Mouse (Mus musculus): ENCODE data around the gene Ccdc182. TPM values are rescaled to one million over a fixed set of nuclear protein-coding genes. Genes with fewer than 3 reads are reported as not detected.

Gene Ccdc182
- polyA plus RNA-seq, 1 experiment from 2014 or later, result 3.1 TPM

DNA sequence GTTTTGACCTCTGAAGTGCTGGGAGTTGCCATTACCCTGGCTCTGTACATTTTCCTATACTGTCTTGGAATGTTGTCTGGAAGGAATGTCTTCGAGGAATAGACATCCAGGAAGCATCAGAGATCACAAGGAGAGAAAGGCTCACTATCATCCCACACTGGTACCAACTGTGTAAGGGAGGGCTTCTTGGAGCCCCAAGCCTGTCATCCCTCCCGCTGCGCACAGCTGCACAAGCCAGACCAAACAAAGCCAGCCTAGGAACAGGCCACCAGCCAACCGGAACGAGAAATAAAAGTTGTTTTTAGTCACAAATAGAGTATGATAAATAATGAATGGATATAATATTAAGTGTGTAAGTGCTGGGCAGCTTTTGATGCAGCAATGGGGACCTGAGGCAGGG lies 29.0 kb upstream of the Ccdc182 start:
- Histone ChIP-seq H3K4me3 (no peak overlapping the region), H3K9ac (no peak overlapping the region), H3K27me3 (no peaks in the 10 kb centered on the region), H3K4me1 (replicated peaks) (peaks cover 38% of the 10 kb centered on the region), H3K36me3 (no peaks in the 10 kb centered on the region; the same call in 1 of the 2 replicates), H3K27ac (replicated peaks) (0 out of 2 replicates have a peak overlapping the region, but pooled peaks have one; percentile 6), H3K9me3 (no peaks in the 10 kb centered on the region), H3K4me2 (no peak overlapping the region)
- 59% methylated on average over 5 of the region's 5 CpGs for WGBS
- no peak for ATAC-seq (ENCODE audit: low read depth)

DNA sequence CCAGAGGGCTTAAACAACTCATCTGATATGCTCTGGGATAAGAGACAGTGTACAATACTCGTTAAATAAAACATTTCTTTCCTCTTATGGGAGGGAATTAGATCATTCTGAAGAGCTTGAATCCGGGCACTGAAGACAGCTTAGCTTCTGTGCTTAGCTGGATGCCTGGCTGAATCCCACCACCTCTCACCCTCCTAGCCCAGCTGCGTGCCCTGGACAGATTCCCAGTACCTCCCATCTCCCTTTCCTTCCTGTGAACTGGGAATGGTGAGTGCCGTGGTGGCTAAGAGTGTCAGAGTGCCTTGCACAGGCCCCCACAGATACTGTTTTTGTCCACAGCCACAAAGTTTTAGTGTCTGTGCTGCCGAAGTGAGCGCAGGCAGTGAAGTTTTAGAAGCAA lies 27.5 kb upstream of the Ccdc182 start:
- no peak overlapping the region for H3K4me2 ChIP-seq
- H3K9ac ChIP-seq, result no peak overlapping the region
- H3K9me3 ChIP-seq, result no peaks in the 10 kb centered on the region
- no peak overlapping the region for H3K27ac ChIP-seq (replicated peaks)
- no peaks in the 10 kb centered on the region for H3K27me3 ChIP-seq
- peaks cover 38% of the 10 kb centered on the region for H3K4me1 ChIP-seq (replicated peaks)
- ATAC-seq (ENCODE audit: low read depth), result no peak
- H3K4me3 ChIP-seq, result no peak overlapping the region
- no peaks in the 10 kb centered on the region for H3K36me3 ChIP-seq
- WGBS, result 61% methylated on average over 6 of the region's 6 CpGs

DNA sequence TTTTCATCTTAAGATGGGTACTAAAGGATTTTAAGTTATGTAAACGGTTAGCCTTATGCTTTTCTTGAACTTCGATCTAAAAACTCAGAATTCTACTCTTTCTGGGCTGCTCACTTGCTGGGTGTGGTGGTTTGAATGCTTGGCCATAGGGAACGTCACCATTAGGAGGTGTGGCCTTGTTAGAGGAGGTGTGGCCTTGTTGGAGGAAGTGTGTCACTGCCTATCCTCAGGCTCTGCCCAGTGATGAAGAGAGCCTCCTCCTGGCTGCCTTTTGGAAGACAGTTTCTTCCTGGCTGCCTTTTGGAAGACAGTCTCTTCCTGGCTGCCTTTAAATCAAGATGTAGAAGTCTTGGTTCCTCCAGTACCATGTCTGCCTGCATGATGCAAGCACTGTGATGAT lies 22.0 kb upstream of the Ccdc182 start:
- Histone ChIP-seq H3K4me3 (no peak overlapping the region), H3K4me2 (no peak overlapping the region), H3K27me3 (no peaks in the 10 kb centered on the region), H3K9ac (no peak overlapping the region), H3K9me3 (no peaks in the 10 kb centered on the region), H3K4me1 (replicated peaks) (peaks cover 54% of the 10 kb centered on the region), H3K27ac (replicated peaks) (no peak overlapping the region), H3K36me3 (no peaks in the 10 kb centered on the region)
- ATAC-seq (ENCODE audit: low read depth), result no peak
- 68% methylated on average over 3 of the region's 3 CpGs for WGBS

DNA sequence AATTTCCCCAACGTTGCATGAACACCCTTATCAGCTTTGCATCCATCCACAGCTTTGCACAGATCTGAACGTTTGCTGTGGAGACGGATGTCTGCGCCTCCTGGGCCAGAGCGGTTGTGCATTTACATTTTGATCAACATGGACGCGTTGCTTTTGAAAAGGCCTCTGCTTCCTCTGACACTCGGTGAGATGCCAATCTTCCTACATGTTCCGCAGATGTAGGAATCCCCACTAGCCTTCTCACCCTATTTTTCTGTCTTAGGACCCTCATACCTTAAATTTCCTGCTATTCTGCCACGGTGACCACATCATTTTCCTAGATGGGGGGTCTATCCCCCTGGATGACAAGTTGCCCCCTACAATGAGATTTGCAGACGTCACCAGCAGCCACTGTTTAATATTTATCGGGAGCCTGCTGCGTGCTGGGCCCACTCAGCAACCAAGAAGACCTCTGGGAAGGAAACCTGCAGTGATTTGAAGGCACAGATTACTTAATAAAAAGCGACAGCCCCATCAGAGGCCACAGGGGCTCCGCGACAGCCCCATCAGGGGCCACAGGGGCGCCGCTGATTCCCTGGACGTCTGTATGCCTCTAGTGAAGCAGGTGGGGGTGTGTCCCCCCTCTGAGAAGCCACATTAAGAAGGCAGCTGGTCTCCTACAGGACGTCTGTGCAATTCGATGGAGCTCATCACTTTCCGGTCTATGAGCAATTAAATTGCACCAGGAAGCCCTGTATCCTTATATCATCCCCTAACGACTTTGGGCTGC lies 19.6 kb upstream of the Ccdc182 start:
- H3K27me3 ChIP-seq, result no peaks in the 10 kb centered on the region
- no peaks in the 10 kb centered on the region for H3K9me3 ChIP-seq
- 12% methylated on average over 23 of the region's 23 CpGs for WGBS
- peaks cover 60% of the 10 kb centered on the region for H3K4me1 ChIP-seq (replicated peaks)
- peak overlapping the region; percentile 34 for H3K4me2 ChIP-seq
- H3K4me3 ChIP-seq, result no peak overlapping the region
- H3K27ac ChIP-seq (replicated peaks), result peak overlapping the region; percentile 91
- H3K9ac ChIP-seq, result peak overlapping the region; percentile 35
- peak; percentile 33 for ATAC-seq (ENCODE audit: low read depth)
- H3K36me3 ChIP-seq, result no peaks in the 10 kb centered on the region

DNA sequence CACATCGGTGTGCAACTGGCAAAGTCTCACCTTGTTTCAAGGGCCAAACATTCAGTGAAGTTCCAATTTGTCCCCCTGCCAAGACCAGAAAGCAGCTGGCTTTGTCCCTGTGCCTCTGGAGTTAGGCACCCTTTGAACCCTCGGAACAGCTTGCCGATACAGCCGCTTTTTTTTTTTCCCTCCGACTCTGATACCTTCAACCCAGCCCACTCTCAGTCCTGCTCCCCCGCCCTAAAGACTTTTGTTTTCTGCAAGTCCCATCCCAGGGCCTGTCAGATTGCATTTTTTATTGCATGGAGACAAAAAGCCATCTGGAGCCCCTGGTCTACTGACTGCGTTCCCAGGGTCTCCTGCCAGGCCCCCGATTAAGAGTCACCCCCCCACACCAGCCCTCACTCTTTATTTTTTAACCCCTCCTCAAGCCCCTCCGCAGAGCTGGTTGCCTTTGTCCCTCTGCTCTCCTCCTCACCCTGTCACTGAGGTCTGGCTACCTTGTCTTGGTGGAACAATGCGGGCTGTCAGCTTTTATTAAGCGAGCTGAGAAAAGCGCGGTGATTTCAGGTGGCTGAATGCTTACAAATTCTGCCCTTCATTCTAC lies 18.9 kb upstream of the Ccdc182 start:
- ATAC-seq (ENCODE audit: low read depth), result peak; percentile 75
- H3K4me3 ChIP-seq, result no peak overlapping the region
- peak overlapping the region; percentile 34 for H3K4me2 ChIP-seq
- 3% methylated on average over 13 of the region's 13 CpGs for WGBS
- H3K36me3 ChIP-seq, result no peaks in the 10 kb centered on the region
- H3K4me1 ChIP-seq (replicated peaks), result peaks cover 66% of the 10 kb centered on the region
- peak overlapping the region; percentile 91 for H3K27ac ChIP-seq (replicated peaks)
- no peaks in the 10 kb centered on the region for H3K27me3 ChIP-seq
- peak overlapping the region; percentile 35; the same call in 1 of the 2 replicates for H3K9ac ChIP-seq
- H3K9me3 ChIP-seq, result no peaks in the 10 kb centered on the region

DNA sequence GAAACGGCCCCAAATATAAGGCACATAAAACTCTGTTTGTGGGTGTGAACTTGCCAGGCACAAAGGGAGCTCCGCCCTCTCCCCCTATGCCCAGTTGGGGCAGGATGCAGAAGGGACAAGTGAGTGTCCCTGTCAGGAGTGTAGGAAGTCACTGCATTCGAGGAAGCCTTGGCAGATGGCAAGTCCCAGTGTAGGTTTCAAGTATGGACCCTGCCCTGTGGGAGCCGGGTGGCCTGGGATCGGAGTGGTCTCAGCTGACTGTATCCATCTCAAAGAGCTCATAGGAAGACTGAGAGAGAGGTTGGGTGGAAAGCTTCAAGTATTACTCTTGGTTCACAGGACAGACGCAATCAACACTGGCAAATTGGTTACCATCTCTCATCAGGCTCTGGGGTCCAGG lies 17.9 kb upstream of the Ccdc182 start:
- Histone ChIP-seq H3K4me3 (no peak overlapping the region), H3K9me3 (no peaks in the 10 kb centered on the region), H3K27ac (replicated peaks) (peak overlapping the region; percentile 91), H3K9ac (no peak overlapping the region), H3K36me3 (no peaks in the 10 kb centered on the region), H3K27me3 (no peaks in the 10 kb centered on the region), H3K4me2 (no peak overlapping the region), H3K4me1 (replicated peaks) (peaks cover 76% of the 10 kb centered on the region)
- 27% methylated on average over 6 of the region's 6 CpGs for WGBS
- no peak for ATAC-seq (ENCODE audit: low read depth)

DNA sequence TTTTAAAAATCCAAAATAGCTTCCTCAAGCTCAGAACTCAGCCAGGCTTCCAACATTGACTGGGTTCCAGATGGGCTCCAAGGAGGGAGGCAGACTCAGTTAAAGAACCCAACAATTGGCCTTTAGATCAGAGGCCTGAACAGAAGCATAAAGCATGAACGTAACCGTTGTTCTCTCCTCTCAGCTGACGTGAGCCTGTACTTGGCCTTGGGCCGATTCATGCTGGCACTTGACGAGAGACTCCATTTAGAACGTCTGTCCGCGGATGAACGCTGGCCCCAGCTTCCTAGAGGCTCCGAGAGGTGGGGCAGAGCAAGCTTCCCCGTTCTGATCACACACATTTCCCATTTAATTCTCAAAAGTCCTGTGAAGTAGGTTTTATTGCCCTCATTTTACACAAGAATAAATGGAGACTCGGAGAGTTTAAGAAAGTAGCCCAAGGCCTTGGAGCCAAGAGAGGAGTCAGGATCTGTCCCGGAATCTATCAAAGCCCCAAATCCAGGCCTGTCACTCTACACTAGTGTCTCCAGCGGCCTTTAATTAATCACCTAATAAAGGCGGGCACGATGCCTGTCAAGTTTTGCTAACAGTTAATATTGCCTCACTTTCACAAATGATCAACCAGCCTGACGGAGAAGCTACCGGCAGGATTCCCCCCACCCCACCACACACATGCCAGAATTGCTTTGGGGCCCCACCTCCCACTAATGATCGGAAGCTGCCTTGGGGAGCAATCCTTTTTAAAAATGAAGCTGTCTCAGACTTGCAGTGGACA lies 17.1 kb upstream of the Ccdc182 start:
- H3K4me3 ChIP-seq, result no peak overlapping the region
- peak; percentile 33 for ATAC-seq (ENCODE audit: low read depth)
- H3K9me3 ChIP-seq, result no peaks in the 10 kb centered on the region
- no peak overlapping the region for H3K4me2 ChIP-seq
- H3K4me1 ChIP-seq (replicated peaks), result peaks cover 81% of the 10 kb centered on the region
- H3K36me3 ChIP-seq, result no peaks in the 10 kb centered on the region
- H3K27me3 ChIP-seq, result no peaks in the 10 kb centered on the region
- no peak overlapping the region for H3K9ac ChIP-seq
- WGBS, result 14% methylated on average over 19 of the region's 19 CpGs
- peak overlapping the region; percentile 91 for H3K27ac ChIP-seq (replicated peaks)

DNA sequence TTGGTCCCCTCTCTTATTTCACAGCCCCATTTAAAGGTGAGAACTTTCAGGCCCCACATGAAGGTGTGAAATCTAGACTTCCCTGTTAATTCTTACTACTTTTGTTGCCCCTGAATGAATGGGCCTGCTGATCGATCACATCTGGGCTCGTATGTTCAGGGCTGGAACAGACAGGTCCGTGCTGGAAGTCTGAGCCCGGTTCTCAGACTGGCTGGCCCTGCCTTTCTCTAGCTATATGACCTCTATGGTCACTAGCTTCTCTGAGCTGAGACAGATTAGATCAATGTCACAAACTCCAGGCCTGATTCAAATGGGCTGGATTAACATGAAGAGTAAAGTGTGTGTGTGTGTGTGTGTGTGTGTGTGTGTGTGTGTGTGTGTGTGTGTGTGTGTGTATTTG lies 14.9 kb upstream of the Ccdc182 start:
- no peak overlapping the region for H3K4me3 ChIP-seq
- no peak overlapping the region for H3K9ac ChIP-seq
- H3K4me2 ChIP-seq, result no peak overlapping the region
- no peak for ATAC-seq (ENCODE audit: low read depth)
- 19% methylated on average over 4 of the region's 4 CpGs for WGBS
- H3K9me3 ChIP-seq, result no peaks in the 10 kb centered on the region
- peak overlapping the region; percentile 42; the same call in 1 of the 2 replicates for H3K27ac ChIP-seq (replicated peaks)
- no peaks in the 10 kb centered on the region for H3K36me3 ChIP-seq
- no peaks in the 10 kb centered on the region for H3K27me3 ChIP-seq
- H3K4me1 ChIP-seq (replicated peaks), result peaks cover 79% of the 10 kb centered on the region

DNA sequence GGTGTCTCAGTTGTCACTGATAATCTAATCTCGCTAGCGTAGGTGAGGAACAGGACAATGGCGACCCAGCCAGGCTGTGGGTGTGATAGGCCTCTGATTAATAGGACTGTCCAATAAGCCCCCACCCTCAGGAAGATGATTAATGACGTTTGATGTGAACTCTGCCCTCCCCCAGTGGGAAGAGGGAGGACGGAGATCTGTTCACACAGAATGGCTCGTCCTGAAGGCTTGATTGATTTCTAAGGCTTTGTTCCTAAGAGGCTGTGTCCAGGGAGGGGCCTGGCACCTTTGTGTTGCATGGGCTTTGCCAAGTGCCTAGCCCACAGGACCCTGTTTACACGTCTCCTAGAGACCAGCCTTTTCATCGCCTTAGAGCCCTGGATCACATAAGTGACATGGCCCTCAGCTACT lies 13.4 kb upstream of the Ccdc182 start:
- 12% methylated on average over 8 of the region's 8 CpGs for WGBS
- Histone ChIP-seq H3K4me1 (replicated peaks) (peaks cover 64% of the 10 kb centered on the region), H3K4me2 (no peak overlapping the region), H3K9ac (no peak overlapping the region), H3K27ac (replicated peaks) (peak overlapping the region; percentile 74), H3K9me3 (no peaks in the 10 kb centered on the region), H3K36me3 (no peaks in the 10 kb centered on the region), H3K4me3 (no peak overlapping the region), H3K27me3 (no peaks in the 10 kb centered on the region)
- ATAC-seq (ENCODE audit: low read depth), result peak; percentile 84

DNA sequence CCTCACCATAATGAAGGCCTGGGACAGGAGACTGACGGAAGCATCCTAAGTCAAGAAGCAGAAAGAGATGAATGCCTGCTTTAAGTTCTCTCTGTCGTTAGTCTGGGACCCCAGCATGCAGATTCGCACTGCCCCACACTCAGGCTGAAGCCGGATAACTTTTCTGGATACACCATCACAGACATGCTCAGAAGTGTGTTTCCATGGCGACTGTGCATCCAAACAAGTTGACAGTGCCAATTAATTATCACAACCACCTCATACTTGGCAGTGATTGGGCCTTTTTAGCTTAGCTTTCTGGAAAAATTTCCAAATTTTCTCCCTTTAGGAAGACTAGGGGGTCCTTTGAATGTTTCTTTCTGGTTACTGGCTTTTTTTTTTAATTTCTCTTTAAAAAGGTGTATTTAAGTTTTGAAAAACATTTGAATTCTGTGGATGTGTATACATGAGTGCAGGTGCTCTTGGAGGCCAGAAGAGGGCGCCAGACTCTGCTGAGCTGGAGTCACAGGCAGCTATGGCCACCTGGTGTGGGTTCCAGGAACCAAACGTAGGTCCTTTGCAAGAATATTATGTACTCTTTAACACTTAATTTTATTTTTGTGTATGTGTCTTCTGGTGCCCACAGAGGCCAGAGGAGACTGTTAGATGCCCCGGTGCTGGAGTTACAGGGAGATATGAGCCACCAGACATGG lies 12.3 kb upstream of the Ccdc182 start:
- no peak overlapping the region for H3K9ac ChIP-seq
- ATAC-seq (ENCODE audit: low read depth), result no peak
- H3K4me1 ChIP-seq (replicated peaks), result peaks cover 60% of the 10 kb centered on the region
- no peaks in the 10 kb centered on the region for H3K36me3 ChIP-seq
- WGBS, result 46% methylated on average over 8 of the region's 8 CpGs
- no peak overlapping the region for H3K4me2 ChIP-seq
- H3K27me3 ChIP-seq, result no peaks in the 10 kb centered on the region
- no peaks in the 10 kb centered on the region for H3K9me3 ChIP-seq
- H3K27ac ChIP-seq (replicated peaks), result peak overlapping the region; percentile 74
- no peak overlapping the region for H3K4me3 ChIP-seq

DNA sequence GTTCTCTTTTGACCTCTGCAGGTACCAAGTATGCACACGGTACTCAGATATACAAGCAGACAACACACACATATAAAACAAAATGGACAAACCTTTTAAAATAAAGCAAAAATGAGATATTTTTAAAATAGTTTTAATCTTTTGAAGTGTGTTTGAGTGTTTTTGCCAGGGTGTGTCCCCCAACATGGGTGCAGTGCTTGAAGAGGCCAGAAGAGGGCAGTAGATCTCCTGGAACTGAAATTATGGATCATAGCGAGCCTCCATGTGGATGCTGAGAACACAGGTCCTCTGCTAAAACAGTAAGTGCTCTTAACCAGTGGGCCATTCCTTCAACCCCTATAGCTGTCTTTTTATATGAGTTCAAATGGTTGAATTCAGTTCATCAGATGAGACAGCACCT lies 11.3 kb upstream of the Ccdc182 start:
- H3K9ac ChIP-seq, result no peak overlapping the region
- H3K4me2 ChIP-seq, result no peak overlapping the region
- H3K27ac ChIP-seq (replicated peaks), result no peak overlapping the region
- no peaks in the 10 kb centered on the region for H3K36me3 ChIP-seq
- WGBS, result 96% methylated on average over 2 of the region's 2 CpGs
- peaks cover 50% of the 10 kb centered on the region for H3K4me1 ChIP-seq (replicated peaks)
- H3K9me3 ChIP-seq, result no peaks in the 10 kb centered on the region
- no peak overlapping the region for H3K4me3 ChIP-seq
- no peak for ATAC-seq (ENCODE audit: low read depth)
- no peaks in the 10 kb centered on the region for H3K27me3 ChIP-seq

DNA sequence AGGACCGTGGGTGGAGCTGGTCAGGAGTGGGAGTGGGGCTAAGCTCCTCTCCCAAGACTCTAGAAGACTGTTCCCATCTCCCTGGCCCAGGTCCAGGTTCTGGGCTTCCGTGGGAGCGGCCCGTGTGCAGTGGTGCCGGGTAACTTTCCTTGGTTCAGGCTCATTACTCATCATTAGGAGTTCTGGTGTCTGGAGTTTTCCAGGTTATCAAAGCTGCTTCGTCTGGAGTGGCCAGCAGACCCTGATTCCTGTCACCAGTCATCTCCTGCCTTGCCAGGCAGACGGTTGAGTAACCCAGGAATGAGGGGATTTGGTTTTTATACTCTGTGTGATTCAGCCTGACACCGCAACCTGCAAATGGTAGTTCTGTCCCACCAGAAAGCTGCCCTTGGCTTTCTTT lies 7.8 kb upstream of the Ccdc182 start:
- no peak overlapping the region for H3K4me2 ChIP-seq
- H3K4me1 ChIP-seq (replicated peaks), result peaks cover 35% of the 10 kb centered on the region
- no peaks in the 10 kb centered on the region for H3K36me3 ChIP-seq
- H3K4me3 ChIP-seq, result no peak overlapping the region
- no peaks in the 10 kb centered on the region for H3K9me3 ChIP-seq
- H3K9ac ChIP-seq, result no peak overlapping the region
- H3K27me3 ChIP-seq, result no peaks in the 10 kb centered on the region
- WGBS, result 58% methylated on average over 8 of the region's 8 CpGs
- ATAC-seq (ENCODE audit: low read depth), result no peak
- peak overlapping the region; percentile 53 for H3K27ac ChIP-seq (replicated peaks)

Data from neural tube, embryonic 13.5 days (tissue).